Mouse (Mus musculus) midbrain, embryonic 14.5 days (tissue): ENCODE measurements at regions not wholly inside any gene's neighbourhood (a gene's known extent, or its start where the extent isn't known, plus 50 kb on each side); places are given as distances from the start of the nearest gene placed in this dataset.

Source experiments
- ATAC-seq: fragments of 200-750 bp; cut with Nextera tagmentation; 2 replicates; pipeline ENCODE4 v1.8.0; 2017; ENCODE audit warnings: moderate number of reproducible peaks, moderate library complexity; ENCODE audit not compliant: low FRiP score, low TSS enrichment
- DNase-seq: peaks from one replicate; pipeline ENCODE4 v3.0.0-alpha.2; 2015
- H3K27ac ChIP-seq: fragments of 300-500 bp; sonication (generic); replicated peaks from 2 replicates; pipeline ENCODE4 v1.5.1; 2014; ENCODE audit warnings: mild to moderate bottlenecking, low read depth, low read length, moderate library complexity
- H3K27me3 ChIP-seq: fragments of 300-500 bp; sonication (generic); 2 replicates; pipeline ENCODE4 v1.6.1; 2014; ENCODE audit warnings: low read length, control low read depth, mixed read lengths; ENCODE audit not compliant: control insufficient read depth, insufficient read depth
- H3K36me3 ChIP-seq: fragments of 300-500 bp; sonication (generic); 2 replicates; pipeline ENCODE4 v1.6.1; 2014; ENCODE audit warnings: low read length, control low read depth; ENCODE audit not compliant: control insufficient read depth, insufficient read depth
- H3K4me1 ChIP-seq: fragments of 300-500 bp; sonication (generic); 2 replicates; pipeline ENCODE4 v1.6.1; 2014; ENCODE audit warnings: mild to moderate bottlenecking, antibody characterized with exemption, low read length, control low read depth; ENCODE audit not compliant: control insufficient read depth, insufficient read depth
- H3K4me2 ChIP-seq: fragments of 300-500 bp; sonication (generic); 2 replicates; pipeline ENCODE4 v1.6.1; 2014; ENCODE audit warnings: mild to moderate bottlenecking, low read length, moderate library complexity
- H3K4me3 ChIP-seq: fragments of 300-500 bp; sonication (generic); replicated peaks from 2 replicates; pipeline ENCODE4 v1.5.1; 2014; ENCODE audit warnings: low read depth, low read length
- H3K9ac ChIP-seq: fragments of 300-500 bp; sonication (generic); replicated peaks from 2 replicates; pipeline ENCODE4 v1.6.1; 2014; ENCODE audit warnings: mild to moderate bottlenecking, low read length, moderate library complexity
- H3K9me3 ChIP-seq: fragments of 300-500 bp; sonication (generic); 2 replicates; pipeline ENCODE4 v1.6.1; 2016; ENCODE audit warnings: low read length, control low read depth, mixed read lengths; ENCODE audit not compliant: control insufficient read depth
- WGBS: fragments of 180-500 bp; shearing (Covaris S2); extraction: QIAGEN DNeasy Blood & Tissue Kit; methylation state at CpG from one replicate; pipeline ENCODE4 v1.1.7; 2014; 5-methylcytosine and 5-hydroxymethylcytosine counted together

GRCm38 (mm10) chr8:59499618-59500017, 587.2 kb upstream of the Galntl6 start:
- Histone ChIP-seq H3K36me3 (no peaks in the 10 kb centered on the region), H3K9me3 (no peaks in the 10 kb centered on the region), H3K27ac (no peak overlapping the region), H3K4me1 (no peaks in the 10 kb centered on the region), H3K4me2 (no peak overlapping the region), H3K4me3 (no peak overlapping the region), H3K9ac (no peak overlapping the region), H3K27me3 (no peaks in the 10 kb centered on the region)
- WGBS: 94% methylated on average over 1 of the region's 1 CpGs
- ATAC-seq (no peak), DNase-seq (no peak)

- no peaks in the 10 kb centered on the region for H3K9me3 ChIP-seq
- H3K36me3 ChIP-seq: no peaks in the 10 kb centered on the region
- ATAC-seq (no peak), DNase-seq (no peak)
- no peaks in the 10 kb centered on the region for H3K27me3 ChIP-seq
- H3K4me2 ChIP-seq: no peak overlapping the region
- no peak overlapping the region for H3K4me3 ChIP-seq
- no peak overlapping the region for H3K27ac ChIP-seq
- H3K4me1 ChIP-seq: no peaks in the 10 kb centered on the region
- no peak overlapping the region for H3K9ac ChIP-seq
Measured at GRCm38 (mm10) chr8:59491392-59491791, 579.0 kb upstream of the Galntl6 start.

DNA sequence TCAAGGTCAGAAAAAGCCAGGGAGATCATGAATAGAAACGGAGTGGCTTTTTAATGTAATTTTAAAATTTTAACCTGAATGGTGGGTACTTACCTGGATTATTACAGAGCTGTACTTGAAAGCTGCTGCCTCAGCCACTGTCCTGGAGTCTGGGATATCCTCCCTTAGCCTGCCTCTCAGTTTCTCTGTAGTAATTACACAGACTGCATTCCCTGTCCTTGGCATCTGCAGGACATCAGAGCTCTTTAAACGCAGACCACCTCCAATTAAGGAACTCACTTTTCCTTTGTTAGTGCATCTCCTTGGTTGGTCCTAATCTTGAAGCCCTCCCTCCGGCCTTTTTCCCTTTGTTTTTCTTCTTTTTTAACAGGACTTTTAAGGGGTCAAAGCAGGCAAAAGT, 565.8 kb upstream of the Galntl6 start:
- DNase-seq (peak; percentile 8), ATAC-seq (no peak)
- H3K4me3 ChIP-seq: no peak overlapping the region
- no peak overlapping the region for H3K27ac ChIP-seq
- no peaks in the 10 kb centered on the region for H3K9me3 ChIP-seq
- H3K9ac ChIP-seq: no peak overlapping the region
- no peaks in the 10 kb centered on the region for H3K27me3 ChIP-seq
- H3K4me2 ChIP-seq: no peak overlapping the region
- 0 out of 2 replicates have a peak, but pooled peaks cover 3% of the 10 kb centered on the region for H3K4me1 ChIP-seq
- no peaks in the 10 kb centered on the region for H3K36me3 ChIP-seq
- WGBS: 20% methylated on average over 3 of the region's 3 CpGs

GRCm38 (mm10) chr8:59474195-59474594, 561.8 kb upstream of the Galntl6 start:
- Histone ChIP-seq H3K36me3 (no peaks in the 10 kb centered on the region), H3K9me3 (no peaks in the 10 kb centered on the region), H3K4me1 (0 out of 2 replicates have a peak, but pooled peaks cover 3% of the 10 kb centered on the region), H3K27ac (no peak overlapping the region), H3K27me3 (no peaks in the 10 kb centered on the region), H3K4me3 (no peak overlapping the region), H3K9ac (no peak overlapping the region), H3K4me2 (no peak overlapping the region)
- ATAC-seq (no peak), DNase-seq (no peak)
- WGBS: 89% methylated on average over 1 of the region's 1 CpGs

DNA sequence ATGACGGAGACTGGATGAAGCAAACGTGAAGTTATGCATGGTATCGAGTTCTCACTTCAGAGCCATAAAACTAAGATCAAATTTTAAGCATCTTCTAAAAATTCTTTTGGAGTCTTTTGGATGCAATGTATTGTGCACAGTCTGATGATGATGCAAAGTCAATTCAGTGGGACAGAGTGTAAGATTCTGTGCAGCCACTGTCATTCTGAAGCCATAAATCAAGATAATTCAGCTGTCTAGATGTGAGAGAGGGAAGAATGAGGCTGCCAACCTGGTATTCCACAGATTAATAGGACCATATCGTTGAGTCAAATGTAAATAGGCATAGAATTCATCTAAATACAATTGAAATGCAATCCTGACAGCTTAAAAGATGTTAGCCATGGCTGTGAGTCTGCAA, 536.2 kb upstream of the Galntl6 start:
- H3K9ac ChIP-seq: no peak overlapping the region
- no peaks in the 10 kb centered on the region for H3K4me1 ChIP-seq
- ATAC-seq: no peak
- no peaks in the 10 kb centered on the region for H3K27me3 ChIP-seq
- no peak overlapping the region for H3K4me3 ChIP-seq
- no peaks in the 10 kb centered on the region for H3K9me3 ChIP-seq
- no peak overlapping the region for H3K27ac ChIP-seq
- H3K4me2 ChIP-seq: no peak overlapping the region
- 51% methylated on average over 4 of the region's 4 CpGs for WGBS
- no peak for DNase-seq
- H3K36me3 ChIP-seq: no peaks in the 10 kb centered on the region

DNA sequence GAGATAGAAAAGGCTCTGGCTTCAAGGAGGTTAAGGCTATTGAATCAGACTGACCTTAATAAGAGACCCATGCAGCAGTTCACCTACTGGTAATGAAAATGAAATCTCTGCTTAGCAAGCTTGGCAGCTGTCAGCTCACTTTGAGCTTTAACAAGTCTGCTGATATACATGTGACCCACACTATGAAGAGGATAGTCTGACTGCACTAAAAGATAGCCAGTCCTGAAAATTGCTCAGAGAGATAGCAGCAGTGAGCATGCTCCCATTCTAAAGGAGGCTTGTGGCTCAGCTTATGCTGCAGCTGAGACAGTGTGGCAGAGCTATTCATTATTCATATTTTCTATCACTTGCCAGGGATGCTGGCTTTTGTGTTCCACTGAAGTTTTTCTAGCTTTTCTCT, 491.2 kb upstream of the Galntl6 start:
- H3K4me3 ChIP-seq: no peak overlapping the region
- H3K9ac ChIP-seq: no peak overlapping the region
- no peak overlapping the region for H3K4me2 ChIP-seq
- ATAC-seq: 0 out of 2 replicates have a peak, but pooled peaks have one; percentile 40
- H3K36me3 ChIP-seq: no peaks in the 10 kb centered on the region
- peak; percentile 52 for DNase-seq
- H3K27me3 ChIP-seq: no peaks in the 10 kb centered on the region
- H3K4me1 ChIP-seq: no peaks in the 10 kb centered on the region
- H3K27ac ChIP-seq: no peak overlapping the region
- no peaks in the 10 kb centered on the region for H3K9me3 ChIP-seq

- H3K27me3 ChIP-seq: no peaks in the 10 kb centered on the region
- no peak overlapping the region for H3K4me2 ChIP-seq
- 79% methylated on average over 1 of the region's 1 CpGs for WGBS
- no peak for DNase-seq
- H3K4me3 ChIP-seq: no peak overlapping the region
- H3K4me1 ChIP-seq: no peaks in the 10 kb centered on the region
- no peaks in the 10 kb centered on the region for H3K36me3 ChIP-seq
- no peak overlapping the region for H3K27ac ChIP-seq
- peaks cover 3% of the 10 kb centered on the region; the same call in 1 of the 2 replicates for H3K9me3 ChIP-seq
- no peak for ATAC-seq
- H3K9ac ChIP-seq: no peak overlapping the region
Measured at GRCm38 (mm10) chr8:59389706-59390105, 477.3 kb upstream of the Galntl6 start.

DNA sequence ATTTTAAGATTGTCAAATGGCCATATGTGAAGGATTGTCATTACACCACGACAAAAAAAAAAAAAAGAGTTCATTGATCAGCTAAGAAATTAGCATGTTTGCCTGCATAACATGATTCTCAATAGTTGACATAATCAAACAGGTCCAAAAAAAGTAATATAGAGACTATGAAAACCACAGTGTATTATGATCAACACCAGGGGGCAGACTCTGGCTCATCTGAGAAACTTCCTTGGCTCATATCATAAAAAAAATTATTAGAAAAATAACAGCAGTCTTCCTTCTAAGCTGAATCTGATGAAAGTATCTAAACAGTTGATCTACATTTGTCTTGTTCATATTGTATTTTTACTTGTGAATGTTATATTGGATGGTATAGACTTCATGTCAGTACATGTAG, 472.3 kb upstream of the Galntl6 start:
- Histone ChIP-seq H3K27me3 (no peaks in the 10 kb centered on the region), H3K9me3 (peaks cover 3% of the 10 kb centered on the region; the same call in 1 of the 2 replicates), H3K27ac (no peak overlapping the region), H3K4me1 (no peaks in the 10 kb centered on the region), H3K4me2 (no peak overlapping the region), H3K36me3 (no peaks in the 10 kb centered on the region), H3K9ac (no peak overlapping the region), H3K4me3 (no peak overlapping the region)
- 57% methylated on average over 1 of the region's 1 CpGs for WGBS
- no peak for ATAC-seq
- peak; percentile 19 for DNase-seq

GRCm38 (mm10) chr8:59352983-59353382, 440.5 kb upstream of the Galntl6 start:
- H3K4me2 ChIP-seq: no peak overlapping the region
- no peak overlapping the region for H3K9ac ChIP-seq
- no peak overlapping the region for H3K4me3 ChIP-seq
- 58% methylated on average over 3 of the region's 3 CpGs for WGBS
- DNase-seq: peak; percentile 31
- no peak overlapping the region for H3K27ac ChIP-seq
- H3K4me1 ChIP-seq: no peaks in the 10 kb centered on the region
- no peaks in the 10 kb centered on the region for H3K27me3 ChIP-seq
- no peaks in the 10 kb centered on the region for H3K36me3 ChIP-seq
- H3K9me3 ChIP-seq: no peaks in the 10 kb centered on the region
- ATAC-seq: peak; percentile 46; the same call in 1 of the 2 replicates
